Mouse (Mus musculus) kidney, embryonic 14.5 days (tissue): ENCODE data around the gene Ephb4. TPM values are rescaled to one million over a fixed set of nuclear protein-coding genes. Genes with fewer than 3 reads are reported as not detected.
A peak's percentile ranks its signal among the peaks of the same experiment; 100 is the strongest.

Experiments used
- ATAC-seq: fragments of 200-750 bp; cut with Nextera tagmentation; 2 replicates; pipeline ENCODE4 v1.8.0; 2017; ENCODE audit warnings: moderate number of reproducible peaks, mild to moderate bottlenecking, moderate TSS enrichment, moderate library complexity; ENCODE audit not compliant: low FRiP score, low TSS enrichment
- H3K27ac ChIP-seq: fragments of 300-500 bp; sonication (generic); 2 replicates; pipeline ENCODE4 v1.5.1; 2014; ENCODE audit warnings: low read depth, mild to moderate bottlenecking, low read length, moderate library complexity, mixed read lengths
- H3K27me3 ChIP-seq: fragments of 300-500 bp; sonication (generic); 2 replicates; pipeline ENCODE4 v1.6.1; 2014; ENCODE audit warnings: mild to moderate bottlenecking, low read length; ENCODE audit not compliant: control insufficient read depth, insufficient read depth
- H3K36me3 ChIP-seq: fragments of 300-500 bp; sonication (generic); 2 replicates; pipeline ENCODE4 v1.6.1; 2014; ENCODE audit warnings: low read length, mixed read lengths; ENCODE audit not compliant: control insufficient read depth, insufficient read depth
- H3K4me1 ChIP-seq: fragments of 300-500 bp; sonication (generic); 2 replicates; pipeline ENCODE4 v1.6.1; 2014; ENCODE audit warnings: low read length, mixed read lengths; ENCODE audit not compliant: control insufficient read depth, insufficient read depth
- H3K4me2 ChIP-seq: fragments of 300-500 bp; sonication (generic); replicated peaks from 2 replicates; pipeline ENCODE4 v1.6.1; 2014; ENCODE audit warnings: low read depth, mild to moderate bottlenecking, low read length
- H3K4me3 ChIP-seq: fragments of 300-500 bp; sonication (generic); 2 replicates; pipeline ENCODE4 v1.5.1; 2014; ENCODE audit warnings: mild to moderate bottlenecking, low read length
- H3K9ac ChIP-seq: fragments of 300-500 bp; sonication (generic); 2 replicates; pipeline ENCODE4 v1.6.1; 2014; ENCODE audit warnings: low read depth, mild to moderate bottlenecking, low read length, moderate library complexity
- H3K9me3 ChIP-seq: fragments of 300-500 bp; sonication (generic); 2 replicates; pipeline ENCODE4 v1.6.1; 2016; ENCODE audit warnings: low read length; ENCODE audit not compliant: control insufficient read depth
- WGBS: fragments of 180-500 bp; shearing (Covaris S2); extraction: QIAGEN DNeasy Blood & Tissue Kit; methylation state at CpG from one replicate; pipeline ENCODE4 v1.1.7; 2014; 5-methylcytosine and 5-hydroxymethylcytosine counted together
- polyA plus RNA-seq: library from polyadenylated mRNA; unstranded; fragments of >200 nt; fragmentation: Nextera tagmentation; extraction: Ambion mirVana; gene quantifications from 2 replicates; pipeline ENCODE4 v1.2.1, GENCODE M21; 2014

Gene Ephb4
- polyA plus RNA-seq, 1 experiment from 2014 or later: 58.9 TPM

GRCm38 (mm10) chr5:137332857-137333511 is 16.9 kb upstream of the Ephb4 start:
- 17% methylated on average over 15 of the region's 15 CpGs for WGBS
- H3K9me3 ChIP-seq: no peaks in the 10 kb centered on the region
- H3K4me3 ChIP-seq: peak overlapping the region; percentile 71
- H3K4me2 ChIP-seq: peak overlapping the region; percentile 89
- H3K4me1 ChIP-seq: peaks cover 18% of the 10 kb centered on the region
- H3K27ac ChIP-seq: peak overlapping the region; percentile 47; the same call in 1 of the 2 replicates
- peak overlapping the region; percentile 70 for H3K9ac ChIP-seq
- peak; percentile 8; the same call in 1 of the 2 replicates for ATAC-seq
- no peaks in the 10 kb centered on the region for H3K27me3 ChIP-seq
- no peaks in the 10 kb centered on the region for H3K36me3 ChIP-seq

GRCm38 (mm10) chr5:137333512-137334174 is 16.3 kb upstream of the Ephb4 start, which contains the start of gene Slc12a9:
Slc12a9 (minus strand) TSS chr5:137333597.
- WGBS: under 1% methylated on average over 44 of the region's 44 CpGs
- no peaks in the 10 kb centered on the region for H3K9me3 ChIP-seq
- H3K4me1 ChIP-seq: peaks cover 19% of the 10 kb centered on the region
- no peaks in the 10 kb centered on the region for H3K36me3 ChIP-seq
- peak within 1 kb of the TSS; percentile 89 for H3K4me2 ChIP-seq
- peak; percentile 91 for ATAC-seq
- no peaks in the 10 kb centered on the region for H3K27me3 ChIP-seq
- H3K27ac ChIP-seq: peak within 1 kb of the TSS; percentile 47; the same call in 1 of the 2 replicates
- H3K4me3 ChIP-seq: peak within 1 kb of the TSS; percentile 71
- peak within 1 kb of the TSS; percentile 70 for H3K9ac ChIP-seq

- no peak overlapping the region for H3K9ac ChIP-seq
- no peaks in the 10 kb centered on the region for H3K27me3 ChIP-seq
- WGBS: 64% methylated on average over 10 of the region's 10 CpGs
- H3K4me1 ChIP-seq: peaks cover 26% of the 10 kb centered on the region
- no peaks in the 10 kb centered on the region for H3K36me3 ChIP-seq
- peak overlapping the region; percentile 71 for H3K4me3 ChIP-seq
- H3K9me3 ChIP-seq: no peaks in the 10 kb centered on the region
- ATAC-seq: no peak
- peak overlapping the region; percentile 89 for H3K4me2 ChIP-seq
- no peak overlapping the region for H3K27ac ChIP-seq
These were observed 15.6 kb upstream of the Ephb4 start for GRCm38 (mm10) chr5:137334317-137334716.

GRCm38 (mm10) chr5:137335066-137335465 is 14.8 kb upstream of the Ephb4 start:
- ATAC-seq: no peak
- Histone ChIP-seq H3K4me2 (no peak overlapping the region), H3K4me1 (peaks cover 32% of the 10 kb centered on the region), H3K27ac (no peak overlapping the region), H3K9me3 (no peaks in the 10 kb centered on the region), H3K27me3 (no peaks in the 10 kb centered on the region), H3K36me3 (no peaks in the 10 kb centered on the region), H3K4me3 (no peak overlapping the region), H3K9ac (no peak overlapping the region)
- WGBS: 73% methylated on average over 6 of the region's 6 CpGs

GRCm38 (mm10) chr5:137337190-137337589 is 12.7 kb upstream of the Ephb4 start:
- no peaks in the 10 kb centered on the region for H3K36me3 ChIP-seq
- peak overlapping the region; percentile 18; the same call in 1 of the 2 replicates for H3K9ac ChIP-seq
- no peak for ATAC-seq
- H3K9me3 ChIP-seq: no peaks in the 10 kb centered on the region
- H3K27ac ChIP-seq: peak overlapping the region; percentile 83; the same call in 1 of the 2 replicates
- no peak overlapping the region for H3K4me2 ChIP-seq
- WGBS: 55% methylated on average over 8 of the region's 8 CpGs
- H3K4me1 ChIP-seq: peaks cover 32% of the 10 kb centered on the region
- no peaks in the 10 kb centered on the region for H3K27me3 ChIP-seq
- no peak overlapping the region for H3K4me3 ChIP-seq

DNA sequence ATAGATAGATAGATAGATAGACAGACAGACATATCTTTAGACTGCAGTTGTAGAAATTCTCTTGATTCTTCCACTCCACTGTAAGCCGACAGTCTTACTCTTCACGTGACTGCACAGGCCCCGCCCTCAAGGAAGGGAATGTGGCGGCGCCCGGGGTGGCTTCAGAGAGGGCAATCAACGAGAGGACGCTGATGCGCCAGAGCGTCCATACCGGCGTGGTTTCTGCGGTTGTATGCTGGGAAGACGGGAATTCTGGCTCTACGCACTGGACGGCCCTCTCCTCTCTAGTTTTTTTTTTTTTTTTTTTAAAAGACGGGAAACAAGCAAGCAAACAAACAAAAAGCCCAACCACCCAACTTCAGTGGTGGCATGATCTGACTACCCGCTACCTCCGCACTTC is 11.7 kb upstream of the Ephb4 start:
- peaks cover 25% of the 10 kb centered on the region for H3K4me1 ChIP-seq
- H3K36me3 ChIP-seq: no peaks in the 10 kb centered on the region
- H3K4me3 ChIP-seq: peak overlapping the region; percentile 37
- H3K9ac ChIP-seq: peak overlapping the region; percentile 61
- peak overlapping the region; percentile 64 for H3K4me2 ChIP-seq
- ATAC-seq: peak; percentile 78
- peak overlapping the region; percentile 83 for H3K27ac ChIP-seq
- no peaks in the 10 kb centered on the region for H3K27me3 ChIP-seq
- H3K9me3 ChIP-seq: no peaks in the 10 kb centered on the region
- under 1% methylated on average over 19 of the region's 19 CpGs for WGBS

GRCm38 (mm10) chr5:137338663-137339289 is 11.1 kb upstream of the Ephb4 start:
- Histone ChIP-seq H3K9me3 (no peaks in the 10 kb centered on the region), H3K9ac (peak overlapping the region; percentile 61), H3K27me3 (no peaks in the 10 kb centered on the region), H3K4me3 (peak overlapping the region; percentile 37), H3K4me2 (peak overlapping the region; percentile 64), H3K4me1 (peaks cover 25% of the 10 kb centered on the region), H3K36me3 (no peaks in the 10 kb centered on the region), H3K27ac (peak overlapping the region; percentile 83)
- WGBS: under 1% methylated on average over 11 of the region's 11 CpGs
- ATAC-seq: peak; percentile 17

DNA sequence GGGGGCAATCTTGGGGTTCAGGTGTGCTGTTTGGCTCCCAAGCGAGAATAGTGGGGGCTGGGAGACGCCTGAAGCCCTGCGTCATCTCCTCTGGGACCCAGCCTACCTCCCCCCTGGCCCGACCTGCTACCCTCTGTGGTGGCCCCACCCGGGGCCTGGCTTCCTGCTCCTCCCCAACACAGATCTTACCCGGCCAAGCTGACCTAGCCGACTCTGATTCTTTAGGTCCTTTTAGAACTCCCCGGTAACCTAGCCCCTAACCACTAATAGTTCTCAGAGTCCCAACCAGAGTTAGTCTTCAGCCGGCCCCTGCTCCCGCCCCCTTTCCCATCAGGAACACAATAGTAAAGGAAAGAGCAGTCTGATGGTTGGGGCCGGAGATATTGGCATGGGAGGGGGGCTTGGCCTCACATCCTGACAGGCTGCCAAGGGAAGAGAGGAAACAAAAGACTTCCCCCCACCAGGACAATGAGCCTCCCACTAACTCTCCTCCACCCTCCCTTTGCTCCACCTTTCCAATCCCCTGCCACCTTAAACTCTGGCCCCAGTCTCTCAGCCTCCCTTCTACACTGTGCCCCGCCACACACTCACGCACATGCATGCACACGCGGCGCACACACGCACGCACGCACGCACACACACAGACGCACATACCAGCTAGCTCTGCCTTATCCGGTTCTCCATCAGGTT is 10.5 kb upstream of the Ephb4 start:
- H3K9ac ChIP-seq: peak overlapping the region; percentile 61
- peak overlapping the region; percentile 64 for H3K4me2 ChIP-seq
- no peaks in the 10 kb centered on the region for H3K36me3 ChIP-seq
- H3K4me3 ChIP-seq: peak overlapping the region; percentile 37
- peak overlapping the region; percentile 83 for H3K27ac ChIP-seq
- H3K4me1 ChIP-seq: peaks cover 21% of the 10 kb centered on the region
- H3K9me3 ChIP-seq: no peaks in the 10 kb centered on the region
- ATAC-seq: peak; percentile 58
- WGBS: 6% methylated on average over 22 of the region's 22 CpGs
- H3K27me3 ChIP-seq: no peaks in the 10 kb centered on the region
